Comparison of ENCODE assay signal across 24 mouse cellular contexts in the genomic region with DNA sequence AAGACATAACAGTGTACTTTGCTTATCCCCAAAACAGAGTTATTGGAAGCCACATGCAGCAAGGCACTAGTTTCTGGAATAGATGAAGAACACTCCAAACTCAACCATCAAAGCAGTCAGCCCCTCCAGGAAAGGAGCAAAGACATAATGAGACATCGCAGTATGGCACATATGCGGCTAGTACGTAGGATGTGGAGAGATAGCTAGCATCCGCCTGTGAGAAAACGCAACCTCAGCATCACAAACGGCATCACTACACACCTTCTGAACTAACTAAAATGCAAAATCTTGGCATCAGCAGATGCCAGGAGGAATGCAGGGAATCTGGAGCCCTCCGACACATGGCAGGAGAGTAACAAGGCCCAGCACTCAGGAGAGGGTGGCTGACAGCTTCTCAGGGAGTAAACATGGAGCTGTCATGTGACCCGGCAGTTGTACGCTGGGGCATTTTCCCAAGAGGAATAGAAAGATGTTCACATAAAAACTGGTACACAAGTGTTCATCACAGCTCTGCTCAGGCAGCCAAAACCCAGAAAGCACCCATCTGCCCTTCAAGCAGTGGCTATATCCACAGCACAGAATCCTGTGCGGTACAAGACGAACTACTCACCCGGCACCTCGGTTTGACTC. TPM values are rescaled to one million over a fixed set of nuclear protein-coding genes. Genes with fewer than 3 reads are reported as not detected.
DNase-seq lines count a peak whose midpoint lies in the region; ATAC-seq and TF ChIP-seq lines count a peak whose summit lies in the region.
"Had no signal": no experiment of that assay in that cellular context is flagged by ENCODE, and none has a peak within 500 bp of the region (broad histone marks: within the 10 kb centered on the region; RNA-seq: fewer than 3 reads in every experiment).

No protein-coding gene starts in this region.

- WGBS in forebrain, embryonic 13.5 days = 87% methylated on average over 13 of the region's 13 CpGs
- WGBS in forebrain, embryonic 12.5 days = 90% methylated on average over 13 of the region's 13 CpGs

- no peak overlapping the region for H3K9ac ChIP-seq in forebrain, embryonic 13.5 days
- no peak overlapping the region for H3K9ac ChIP-seq in forebrain, embryonic 12.5 days
- H3K9ac ChIP-seq: embryonic facial prominence, embryonic 12.5 days; hindbrain, embryonic 13.5 days; intestine, embryonic 15.5 days; kidney, embryonic 15.5 days; limb, embryonic 13.5 days; liver, embryonic 15.5 days; midbrain, embryonic 15.5 days had no signal

- H3K4me2 ChIP-seq in forebrain, embryonic 13.5 days = no peak overlapping the region
- no peak overlapping the region for H3K4me2 ChIP-seq in forebrain, embryonic 12.5 days
- H3K4me2 ChIP-seq: embryonic facial prominence, embryonic 12.5 days; hindbrain, embryonic 13.5 days; intestine, embryonic 15.5 days; kidney, embryonic 15.5 days; limb, embryonic 13.5 days; liver, embryonic 15.5 days; midbrain, embryonic 15.5 days had no signal

- H3K27ac ChIP-seq in forebrain, embryonic 13.5 days = no peak overlapping the region
- H3K27ac ChIP-seq in forebrain, embryonic 12.5 days = no peak overlapping the region
- H3K27ac ChIP-seq in left cerebral cortex, adult 2 months = no peak overlapping the region
- H3K27ac ChIP-seq: embryonic facial prominence, embryonic 12.5 days; heart, embryonic 10.5 days; hindbrain, embryonic 13.5 days; intestine, embryonic 15.5 days; kidney, embryonic 15.5 days; limb, embryonic 13.5 days; liver, embryonic 15.5 days; midbrain, embryonic 15.5 days had no signal

- H3K4me3 ChIP-seq in forebrain, embryonic 13.5 days = no peak overlapping the region
- no peak overlapping the region for H3K4me3 ChIP-seq in forebrain, embryonic 12.5 days (replicated peaks)
- 0 out of 2 replicates have a peak overlapping the region, but pooled peaks have one; percentile 4 for H3K4me3 ChIP-seq in left cerebral cortex, adult 2 months
- H3K4me3 ChIP-seq: embryonic facial prominence, embryonic 12.5 days; heart, embryonic 10.5 days; hindbrain, embryonic 13.5 days; intestine, embryonic 15.5 days; kidney, embryonic 15.5 days; limb, embryonic 13.5 days; liver, embryonic 15.5 days; midbrain, embryonic 15.5 days had no signal

- peak; percentile 55; the same call in 1 of the 2 replicates for ATAC-seq in forebrain, embryonic 13.5 days
- no peak for ATAC-seq in forebrain, embryonic 12.5 days (ENCODE audit: low FRiP score)
- ATAC-seq: CD4-positive, CD25-positive, alpha-beta regulatory T cell, adult 4 months; intestine, embryonic 15.5 days; lung, postnatal 0 days; midbrain, embryonic 15.5 days had no signal

- no peaks in the 10 kb centered on the region for H3K27me3 ChIP-seq in forebrain, embryonic 13.5 days
- no peaks in the 10 kb centered on the region for H3K27me3 ChIP-seq in forebrain, embryonic 12.5 days
- H3K27me3 ChIP-seq: embryonic facial prominence, embryonic 12.5 days; hindbrain, embryonic 13.5 days; intestine, embryonic 15.5 days; kidney, embryonic 15.5 days; liver, embryonic 15.5 days; midbrain, embryonic 15.5 days had no signal

- no peak for DNase-seq in left cerebral cortex, adult 2 months (ENCODE audit: extremely low spot score in 1 of 2, low spot score in 2 of 2)
- no peak for DNase-seq in left cerebral cortex, adult 11 months (ENCODE audit: low spot score)
- DNase-seq in layer of hippocampus, postnatal 10 days (ENCODE audit: low spot score in 2 of 2) = peak; percentile 30 to 42
- peak; percentile 25 for DNase-seq in right cerebral cortex, postnatal 25 days
- DNase-seq in spleen, postnatal 10 days (ENCODE audit: low spot score in 2 of 2) = no peak
- no peak for DNase-seq in embryo, embryonic 10.5 days (ENCODE audit: low spot score)
- DNase-seq: cerebellum, adult 18-20 months; gastrocnemius, postnatal 14 days; heart, postnatal 10 days; retina, postnatal 1 day had no signal

- no peaks in the 10 kb centered on the region for H3K9me3 ChIP-seq in forebrain, embryonic 13.5 days (replicated peaks)
- no peaks in the 10 kb centered on the region for H3K9me3 ChIP-seq in forebrain, embryonic 12.5 days
- H3K9me3 ChIP-seq: embryonic facial prominence, embryonic 12.5 days; G1E; heart, embryonic 10.5 days; hindbrain, embryonic 13.5 days; intestine, embryonic 15.5 days; kidney, embryonic 15.5 days; limb, embryonic 13.5 days; liver, embryonic 15.5 days; midbrain, embryonic 15.5 days had no signal

- intact Hi-C loops in left cerebral cortex, adult 2 months (cut with DNase I) = no loop called here

- no peak for TF ChIP-seq CTCF in left cerebral cortex, adult 2 months (IDR thresholded peaks at IDR 0.05)

- no peaks in the 10 kb centered on the region for H3K36me3 ChIP-seq in forebrain, embryonic 13.5 days (ENCODE audit: poor library complexity, severe bottlenecking)
- H3K36me3 ChIP-seq in forebrain, embryonic 12.5 days (replicated peaks) = no peaks in the 10 kb centered on the region
- H3K36me3 ChIP-seq: embryonic facial prominence, embryonic 12.5 days; heart, embryonic 10.5 days; hindbrain, embryonic 13.5 days; intestine, embryonic 15.5 days; kidney, embryonic 15.5 days; limb, embryonic 13.5 days; midbrain, embryonic 15.5 days had no signal

- H3K4me1 ChIP-seq in forebrain, embryonic 13.5 days = peaks cover 3% of the 10 kb centered on the region
- H3K4me1 ChIP-seq in forebrain, embryonic 12.5 days = peaks cover 6% of the 10 kb centered on the region; the same call in 1 of the 2 replicates
- H3K4me1 ChIP-seq: embryonic facial prominence, embryonic 12.5 days; intestine, embryonic 15.5 days; limb, embryonic 13.5 days; liver, embryonic 15.5 days had no signal

RNA-seq across cellular contexts. Expression of gene Rbp1, which starts 55.3 kb away (rescaled TPM):
- polyA plus RNA-seq in forebrain, embryonic 13.5 days (2015; fragmentation: Nextera tagmentation; extraction: Ambion mirVana) = 54.9 and 72.9 TPM in 2 replicates
- polyA plus RNA-seq in forebrain, embryonic 12.5 days (2016; fragmentation: Nextera tagmentation; extraction: Ambion mirVana) = 42.9 and 50.9 TPM in 2 replicates
- 1 to 10 TPM; 4.7 to 6.4 TPM for total RNA-seq in left cerebral cortex, adult 2 months (2021)
- 1 to 10 TPM; 7.4 to 7.8 TPM for total RNA-seq in layer of hippocampus, postnatal 10 days (2021)
- total RNA-seq: neutrophil, adult 5-6 weeks had no signal
- polyA plus RNA-seq: G1E had no signal

Comparison
In these comparisons a context has a peak if more than half of its experiments do, and no peak if none do; other contexts are left out.
1. DNase-seq: peak in layer of hippocampus, postnatal 10 days (2 of 2) and right cerebral cortex, postnatal 25 days (single experiment); none in left cerebral cortex, adult 2 months (0 of 2), left cerebral cortex, adult 11 months (single experiment), spleen, postnatal 10 days (0 of 2) and embryo, embryonic 10.5 days (single experiment).